Mouse (Mus musculus) olfactory bulb, adult 2 months (tissue): Measurements from ENCODE around the gene Bmp2k. TPM values are rescaled to one million over a fixed set of nuclear protein-coding genes. Genes with fewer than 3 reads are reported as not detected.

Source experiments
- H3K27ac ChIP-seq: fragments of 200-500 bp; 2 replicates; pipeline ENCODE4 v1.5.1; 2012; ENCODE audit warnings: low read depth, low read length; ENCODE audit not compliant: insufficient read depth
- H3K4me1 ChIP-seq: fragments of 200-500 bp; 2 replicates; pipeline ENCODE4 v1.6.1; 2012; ENCODE audit warnings: low read length; ENCODE audit not compliant: control insufficient read depth, insufficient read depth
- H3K4me3 ChIP-seq: fragments of 200-500 bp; 2 replicates; pipeline ENCODE4 v1.5.1; 2012; ENCODE audit warnings: mild to moderate bottlenecking, low read depth, low read length, moderate library complexity; ENCODE audit not compliant: insufficient read depth
- CTCF ChIP-seq: fragments of 200-500 bp; IDR thresholded peaks from 2 replicates; pipeline ENCODE4 v1.5.1; 2012; ENCODE audit warnings: low read depth, mild to moderate bottlenecking, low read length, moderate library complexity; ENCODE audit not compliant: insufficient read depth
- POLR2A ChIP-seq: fragments of 200-500 bp; IDR thresholded peaks from 2 replicates; pipeline ENCODE4 v1.6.1; 2012; ENCODE audit warnings: mild to moderate bottlenecking, low read depth, low read length, moderate library complexity; ENCODE audit not compliant: insufficient read depth
- WGBS: fragments of 180-500 bp; shearing (Covaris S2); methylation state at CpG from one replicate; pipeline ENCODE4 v1.1.7; 2018; 5-methylcytosine and 5-hydroxymethylcytosine counted together
- polyA plus RNA-seq: library from polyadenylated mRNA; stranded (reverse); fragments of >200 nt; gene quantifications from 2 replicates; pipeline ENCODE4 v1.2.4, GENCODE M21; 2012; ENCODE audit warnings: low replicate concordance; ENCODE audit not compliant: missing spikeins, insufficient read depth, insufficient read length

Bmp2k gene
- polyA plus RNA-seq, 1 experiment: not detected

- Histone ChIP-seq H3K4me1 (peaks cover 3% of the 10 kb centered on the region; the same call in 1 of the 2 replicates), H3K27ac (no peak overlapping the region), H3K4me3 (no peak overlapping the region)
- no peak for TF ChIP-seq POLR2A
- WGBS: 88% methylated on average over 5 of the region's 5 CpGs
These were observed 36.4 kb upstream of the Bmp2k start for GRCm38 (mm10) chr5:96961122-96961521.

GRCm38 (mm10) chr5:96961852-96962251 is 35.6 kb upstream of the Bmp2k start:
- H3K27ac ChIP-seq: no peak overlapping the region
- no peak overlapping the region for H3K4me3 ChIP-seq
- H3K4me1 ChIP-seq: peaks cover 3% of the 10 kb centered on the region; the same call in 1 of the 2 replicates
- TF ChIP-seq POLR2A (no peak), CTCF (no peak)

DNA sequence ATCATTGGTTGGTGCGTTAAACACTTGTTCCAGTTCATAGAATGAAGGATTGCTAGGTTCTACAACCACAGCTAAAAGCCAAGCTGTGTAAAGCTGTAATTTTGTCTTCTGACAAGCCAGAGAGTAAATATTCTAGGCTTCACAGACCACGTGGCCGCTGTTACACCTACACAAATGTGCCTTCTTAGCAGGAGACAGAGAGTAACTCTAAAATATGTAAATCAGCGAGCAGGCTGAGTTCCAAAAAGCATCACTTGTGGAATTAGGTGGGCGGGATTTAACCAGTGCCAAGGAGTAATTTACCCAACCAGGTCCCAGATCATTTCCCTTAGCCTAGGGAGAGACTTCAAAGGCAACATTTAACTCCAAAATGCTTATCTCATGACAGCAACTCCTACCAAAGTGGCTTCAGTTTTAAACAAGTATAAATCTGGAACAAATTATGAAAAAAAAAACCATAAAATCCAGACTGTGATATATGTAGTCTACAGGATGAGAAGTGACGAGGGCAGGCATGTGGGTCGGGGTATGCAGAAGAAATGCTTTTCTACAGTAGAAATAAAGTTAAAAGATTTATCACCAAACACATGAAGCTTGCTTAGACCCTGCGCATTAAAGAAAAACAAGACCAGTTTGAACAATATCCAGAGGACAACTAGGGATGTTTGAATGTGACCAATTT is 35.1 kb upstream of the Bmp2k start:
- WGBS: 49% methylated on average over 8 of the region's 8 CpGs
- H3K4me3 ChIP-seq: no peak overlapping the region
- H3K27ac ChIP-seq: no peak overlapping the region
- H3K4me1 ChIP-seq: peaks cover 3% of the 10 kb centered on the region; the same call in 1 of the 2 replicates
- no peak for TF ChIP-seq POLR2A
- no peak for TF ChIP-seq CTCF

DNA sequence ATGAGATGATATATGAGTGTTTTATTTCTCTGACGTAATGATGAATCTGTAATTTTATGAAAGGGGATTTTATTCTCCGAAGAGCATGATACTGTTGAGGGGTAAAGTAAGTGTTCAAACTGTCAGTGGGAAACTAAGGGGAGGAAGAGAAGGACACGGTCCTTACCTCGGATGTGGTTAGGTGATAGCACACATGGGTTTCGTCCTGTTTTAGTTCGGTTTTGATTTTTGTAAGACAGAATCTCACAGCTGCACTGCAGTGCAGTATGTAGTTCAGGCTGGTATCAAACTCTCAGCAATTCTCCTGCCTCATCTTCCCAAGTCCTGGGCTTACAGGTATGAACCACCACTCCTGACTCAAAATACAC is 34.6 kb upstream of the Bmp2k start:
- Histone ChIP-seq H3K27ac (no peak overlapping the region), H3K4me3 (no peak overlapping the region), H3K4me1 (peaks cover 3% of the 10 kb centered on the region; the same call in 1 of the 2 replicates)
- 94% methylated on average over 6 of the region's 6 CpGs for WGBS
- TF ChIP-seq CTCF (no peak), POLR2A (no peak)

DNA sequence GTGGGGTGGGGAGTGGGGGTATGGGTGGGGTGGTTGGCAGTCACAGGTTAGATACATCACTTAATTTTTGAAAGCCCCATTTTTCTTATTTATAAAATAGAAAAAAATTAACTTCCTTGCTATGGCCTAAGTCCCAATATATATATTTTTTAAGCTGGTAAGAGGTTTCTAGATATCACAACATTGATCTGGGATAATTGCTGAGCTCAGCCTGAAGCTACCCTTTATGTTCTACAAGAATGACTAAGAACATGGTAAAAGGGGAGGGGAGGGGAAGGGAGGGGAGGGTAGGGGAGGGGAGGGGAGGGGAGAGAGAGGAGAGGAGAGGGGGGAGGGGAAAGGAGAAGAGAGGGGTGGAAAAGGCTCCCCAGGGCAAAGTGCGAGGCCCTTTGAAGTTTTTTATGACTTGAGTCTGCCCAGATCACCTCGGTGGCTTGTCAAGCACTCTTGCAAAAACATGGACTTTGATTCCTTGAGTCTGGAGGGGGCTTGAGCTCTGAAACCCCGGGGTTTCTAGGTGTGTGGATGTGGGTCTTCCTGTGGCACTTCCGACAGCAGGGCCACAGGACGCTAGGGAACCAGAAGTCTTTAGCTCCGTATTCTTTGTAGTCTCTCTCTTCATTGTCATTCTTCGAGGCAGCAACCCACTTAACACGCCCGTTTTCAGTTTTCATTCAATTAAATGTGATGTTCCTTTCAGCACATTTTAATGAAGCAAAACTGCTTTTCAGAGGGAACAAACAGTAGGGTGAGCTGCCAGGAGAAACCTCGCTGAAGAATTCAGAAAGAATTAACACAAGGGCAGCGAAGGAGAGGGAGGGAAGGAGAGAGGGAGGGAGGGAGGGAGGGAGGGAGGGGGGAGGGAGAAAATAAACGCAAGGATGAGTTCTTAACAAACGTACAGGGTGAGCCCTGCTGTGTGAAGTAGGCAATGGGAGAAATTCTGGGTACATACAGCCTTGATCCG is 33.1 kb upstream of the Bmp2k start:
- no peak overlapping the region for H3K4me3 ChIP-seq
- TF ChIP-seq POLR2A (no peak), CTCF (no peak)
- H3K4me1 ChIP-seq: peaks cover 3% of the 10 kb centered on the region; the same call in 1 of the 2 replicates
- no peak overlapping the region for H3K27ac ChIP-seq
- WGBS: 17% methylated on average over 14 of the region's 14 CpGs

- no peak overlapping the region for H3K27ac ChIP-seq
- 53% methylated on average over 2 of the region's 2 CpGs for whole genome bisulfite sequencing
- peaks cover 3% of the 10 kb centered on the region; the same call in 1 of the 2 replicates for H3K4me1 ChIP-seq
- no peak overlapping the region for H3K4me3 ChIP-seq
- TF ChIP-seq CTCF: no peak
- TF ChIP-seq POLR2A: no peak
These were observed 32.5 kb upstream of the Bmp2k start for GRCm38 (mm10) chr5:96965029-96965403.

GRCm38 (mm10) chr5:96965503-96965902 is 32.0 kb upstream of the Bmp2k start:
- TF ChIP-seq CTCF: no peak
- no peak for TF ChIP-seq POLR2A
- Histone ChIP-seq H3K27ac (no peak overlapping the region), H3K4me1 (peaks cover 3% of the 10 kb centered on the region; the same call in 1 of the 2 replicates), H3K4me3 (no peak overlapping the region)
- WGBS: 80% methylated on average over 2 of the region's 2 CpGs

- WGBS: 65% methylated on average over 6 of the region's 6 CpGs
- Histone ChIP-seq H3K4me1 (peaks cover 3% of the 10 kb centered on the region; the same call in 1 of the 2 replicates), H3K27ac (no peak overlapping the region), H3K4me3 (no peak overlapping the region)
- TF ChIP-seq CTCF: no peak
- no peak for TF ChIP-seq POLR2A
These were observed 28.9 kb upstream of the Bmp2k start for GRCm38 (mm10) chr5:96968628-96969027.

DNA sequence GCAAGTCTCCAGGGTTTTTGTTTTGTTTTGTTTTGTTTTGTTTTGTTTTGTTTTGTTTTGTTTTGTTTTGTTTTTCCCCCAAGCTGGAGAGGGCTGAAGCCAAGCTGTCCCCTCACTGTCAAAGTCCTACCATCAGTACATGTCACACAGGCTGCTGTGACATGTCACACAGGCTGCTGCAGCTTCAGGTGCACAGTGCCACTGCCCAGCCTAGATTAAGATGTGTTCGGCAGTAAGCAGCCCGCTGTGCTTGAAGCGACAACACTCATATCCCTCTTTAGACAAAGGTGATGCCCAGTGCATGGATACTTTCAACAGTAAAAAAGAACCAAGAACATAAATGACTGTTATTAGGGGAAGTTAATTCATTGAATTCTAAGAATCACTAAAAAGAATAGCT is 28.5 kb upstream of the Bmp2k start:
- Histone ChIP-seq H3K4me3 (no peak overlapping the region), H3K27ac (no peak overlapping the region), H3K4me1 (peaks cover 3% of the 10 kb centered on the region; the same call in 1 of the 2 replicates)
- 83% methylated on average over 3 of the region's 3 CpGs for WGBS
- no peak for TF ChIP-seq POLR2A
- TF ChIP-seq CTCF: no peak
